Mouse (Mus musculus): Measurements from ENCODE around the gene Sf3b3. TPM values are rescaled to one million over a fixed set of nuclear protein-coding genes. Genes with fewer than 3 reads are reported as not detected.
A peak's percentile ranks its signal among the peaks of the same experiment; 100 is the strongest.

The Sf3b3 gene
- total and polyA plus RNA-seq, 3 experiments: 13.6 to 201 (median 176) TPM

GRCm38 (mm10) chr8:110889904-110890470 lies 43.4 kb upstream of the Sf3b3 start:
- H3K9me3 ChIP-seq (replicated peaks): no peaks in the 10 kb centered on the region
- peaks cover 96% of the 10 kb centered on the region for H3K36me3 ChIP-seq (replicated peaks)
- H3K4me3 ChIP-seq (ENCODE audit: low read depth, low read length): no peak overlapping the region
- ATAC-seq (ENCODE audit: extremely low read depth, insufficient number of reproducible peaks, low FRiP score, poor library complexity, severe bottlenecking) (no peak), DNase-seq (ENCODE audit: low spot score) (no peak)
- no peaks in the 10 kb centered on the region for H3K27me3 ChIP-seq (ENCODE audit: insufficient read depth, low read length)
- peaks cover 10% of the 10 kb centered on the region for H3K4me1 ChIP-seq (ENCODE audit: insufficient read depth, low read depth, low read length)
- TF ChIP-seq POLR2AphosphoS5 (IDR thresholded peaks at IDR 0.05; ENCODE audit: insufficient replicate concordance, low read depth, low read length) (no peak), CTCF (IDR thresholded peaks at IDR 0.05; ENCODE audit: low read depth, low read length) (no peak)

- Histone ChIP-seq H3K9me3 (replicated peaks) (no peaks in the 10 kb centered on the region), H3K4me3 (ENCODE audit: low read depth, low read length) (no peak overlapping the region), H3K27me3 (ENCODE audit: insufficient read depth, low read length) (no peaks in the 10 kb centered on the region; the same call in 1 of the 2 replicates), H3K36me3 (replicated peaks) (peaks cover 95% of the 10 kb centered on the region), H3K4me1 (ENCODE audit: insufficient read depth, low read depth, low read length) (peaks cover 8% of the 10 kb centered on the region)
- TF ChIP-seq POLR2AphosphoS5 (IDR thresholded peaks at IDR 0.05; ENCODE audit: insufficient replicate concordance, low read depth, low read length) (no peak), GATA2 (IDR thresholded peaks at IDR 0.05; ENCODE audit: borderline replicate concordance, low read depth, low read length) (no peak)
- ATAC-seq (ENCODE audit: extremely low read depth, insufficient number of reproducible peaks, low FRiP score, poor library complexity, severe bottlenecking): no peak
- no peak for DNase-seq (ENCODE audit: low spot score)
Observed at GRCm38 (mm10) chr8:110888860-110889259, 42.3 kb upstream of the Sf3b3 start.

- TF ChIP-seq GATA1 (IDR thresholded peaks at IDR 0.05; ENCODE audit: borderline replicate concordance, low read length) (no peak), CTCF (IDR thresholded peaks at IDR 0.05; ENCODE audit: low read depth, low read length) (no peak), TAL1 (conservative IDR thresholded peaks at IDR 0.05; ENCODE audit: low read depth, low read length) (no peak), GATA2 (IDR thresholded peaks at IDR 0.05; ENCODE audit: borderline replicate concordance, low read depth, low read length) (no peak), POLR2AphosphoS5 (IDR thresholded peaks at IDR 0.05; ENCODE audit: insufficient replicate concordance, low read depth, low read length) (no peak)
- Histone ChIP-seq H3K9me3 (replicated peaks) (no peaks in the 10 kb centered on the region), H3K4me3 (ENCODE audit: low read depth, low read length) (no peak overlapping the region), H3K4me1 (ENCODE audit: insufficient read depth, low read depth, low read length) (peaks cover 10% of the 10 kb centered on the region), H3K27me3 (ENCODE audit: insufficient read depth, low read length) (no peaks in the 10 kb centered on the region; the same call in 1 of the 2 replicates), H3K36me3 (replicated peaks) (peaks cover 95% of the 10 kb centered on the region)
- no peak for DNase-seq (ENCODE audit: low spot score)
- ATAC-seq (ENCODE audit: extremely low read depth, insufficient number of reproducible peaks, low FRiP score, poor library complexity, severe bottlenecking): no peak
Observed at GRCm38 (mm10) chr8:110888441-110888840, 41.9 kb upstream of the Sf3b3 start.

GRCm38 (mm10) chr8:110887551-110887950 lies 41.0 kb upstream of the Sf3b3 start:
- no peak for ATAC-seq (ENCODE audit: extremely low read depth, insufficient number of reproducible peaks, low FRiP score, poor library complexity, severe bottlenecking)

GRCm38 (mm10) chr8:110886634-110887033 lies 40.0 kb upstream of the Sf3b3 start:
- Histone ChIP-seq H3K9me3 (replicated peaks) (no peaks in the 10 kb centered on the region), H3K27me3 (ENCODE audit: insufficient read depth, low read length) (no peaks in the 10 kb centered on the region; the same call in 1 of the 2 replicates), H3K4me3 (ENCODE audit: low read depth, low read length) (no peak overlapping the region), H3K4me1 (ENCODE audit: insufficient read depth, low read depth, low read length) (peaks cover 15% of the 10 kb centered on the region), H3K36me3 (replicated peaks) (peaks cover 98% of the 10 kb centered on the region)
- no peak for ATAC-seq (ENCODE audit: extremely low read depth, insufficient number of reproducible peaks, low FRiP score, poor library complexity, severe bottlenecking)
- no peak for TF ChIP-seq POLR2AphosphoS5 (IDR thresholded peaks at IDR 0.05; ENCODE audit: insufficient replicate concordance, low read depth, low read length)
- TF ChIP-seq GATA2 (IDR thresholded peaks at IDR 0.05; ENCODE audit: borderline replicate concordance, low read depth, low read length): no peak
- no peak for TF ChIP-seq CTCF (IDR thresholded peaks at IDR 0.05; ENCODE audit: low read depth, low read length)
- TF ChIP-seq TAL1 (conservative IDR thresholded peaks at IDR 0.05; ENCODE audit: low read depth, low read length): no peak
- TF ChIP-seq GATA1 (IDR thresholded peaks at IDR 0.05; ENCODE audit: borderline replicate concordance, low read length): no peak
- no peak for DNase-seq (ENCODE audit: low spot score)

More at GRCm38 (mm10) chr8:110887551-110887950, 41.0 kb upstream of the Sf3b3 start:
- H3K27me3 ChIP-seq (ENCODE audit: insufficient read depth, low read length): no peaks in the 10 kb centered on the region; the same call in 1 of the 2 replicates
- H3K4me1 ChIP-seq (ENCODE audit: insufficient read depth, low read depth, low read length): peaks cover 10% of the 10 kb centered on the region
- H3K9me3 ChIP-seq (replicated peaks): no peaks in the 10 kb centered on the region
- H3K36me3 ChIP-seq (replicated peaks): peaks cover 95% of the 10 kb centered on the region
- H3K4me3 ChIP-seq (ENCODE audit: low read depth, low read length): no peak overlapping the region
- DNase-seq (ENCODE audit: low spot score): no peak
- TF ChIP-seq GATA1 (IDR thresholded peaks at IDR 0.05; ENCODE audit: borderline replicate concordance, low read length) (no peak), TAL1 (conservative IDR thresholded peaks at IDR 0.05; ENCODE audit: low read depth, low read length) (no peak), POLR2AphosphoS5 (IDR thresholded peaks at IDR 0.05; ENCODE audit: insufficient replicate concordance, low read depth, low read length) (no peak)

GRCm38 (mm10) chr8:110883824-110884223 lies 37.2 kb upstream of the Sf3b3 start:
- DNase-seq (ENCODE audit: low spot score): no peak
- Histone ChIP-seq H3K27me3 (ENCODE audit: insufficient read depth, low read length) (no peaks in the 10 kb centered on the region; the same call in 1 of the 2 replicates), H3K4me1 (ENCODE audit: insufficient read depth, low read depth, low read length) (peaks cover 37% of the 10 kb centered on the region), H3K36me3 (replicated peaks) (peaks cover 99% of the 10 kb centered on the region), H3K4me3 (ENCODE audit: low read depth, low read length) (no peak overlapping the region), H3K9me3 (replicated peaks) (no peaks in the 10 kb centered on the region)
- ATAC-seq (ENCODE audit: extremely low read depth, insufficient number of reproducible peaks, low FRiP score, poor library complexity, severe bottlenecking): 0 out of 2 replicates have a peak, but pooled peaks have one; percentile 8
- TF ChIP-seq GATA2 (IDR thresholded peaks at IDR 0.05; ENCODE audit: borderline replicate concordance, low read depth, low read length) (no peak), POLR2AphosphoS5 (IDR thresholded peaks at IDR 0.05; ENCODE audit: insufficient replicate concordance, low read depth, low read length) (no peak), GATA1 (IDR thresholded peaks at IDR 0.05; ENCODE audit: borderline replicate concordance, low read length) (no peak), CTCF (IDR thresholded peaks at IDR 0.05; ENCODE audit: low read depth, low read length) (no peak), TAL1 (conservative IDR thresholded peaks at IDR 0.05; ENCODE audit: low read depth, low read length) (no peak)

Data from G1E (cell line).